Mouse (Mus musculus): ENCODE results near the gene Xiap. TPM values are rescaled to one million over a fixed set of nuclear protein-coding genes. Genes with fewer than 3 reads are reported as not detected.

Gene Xiap
- polyA plus RNA-seq, 1 experiment from 2014 or later = 10.9 TPM

DNA sequence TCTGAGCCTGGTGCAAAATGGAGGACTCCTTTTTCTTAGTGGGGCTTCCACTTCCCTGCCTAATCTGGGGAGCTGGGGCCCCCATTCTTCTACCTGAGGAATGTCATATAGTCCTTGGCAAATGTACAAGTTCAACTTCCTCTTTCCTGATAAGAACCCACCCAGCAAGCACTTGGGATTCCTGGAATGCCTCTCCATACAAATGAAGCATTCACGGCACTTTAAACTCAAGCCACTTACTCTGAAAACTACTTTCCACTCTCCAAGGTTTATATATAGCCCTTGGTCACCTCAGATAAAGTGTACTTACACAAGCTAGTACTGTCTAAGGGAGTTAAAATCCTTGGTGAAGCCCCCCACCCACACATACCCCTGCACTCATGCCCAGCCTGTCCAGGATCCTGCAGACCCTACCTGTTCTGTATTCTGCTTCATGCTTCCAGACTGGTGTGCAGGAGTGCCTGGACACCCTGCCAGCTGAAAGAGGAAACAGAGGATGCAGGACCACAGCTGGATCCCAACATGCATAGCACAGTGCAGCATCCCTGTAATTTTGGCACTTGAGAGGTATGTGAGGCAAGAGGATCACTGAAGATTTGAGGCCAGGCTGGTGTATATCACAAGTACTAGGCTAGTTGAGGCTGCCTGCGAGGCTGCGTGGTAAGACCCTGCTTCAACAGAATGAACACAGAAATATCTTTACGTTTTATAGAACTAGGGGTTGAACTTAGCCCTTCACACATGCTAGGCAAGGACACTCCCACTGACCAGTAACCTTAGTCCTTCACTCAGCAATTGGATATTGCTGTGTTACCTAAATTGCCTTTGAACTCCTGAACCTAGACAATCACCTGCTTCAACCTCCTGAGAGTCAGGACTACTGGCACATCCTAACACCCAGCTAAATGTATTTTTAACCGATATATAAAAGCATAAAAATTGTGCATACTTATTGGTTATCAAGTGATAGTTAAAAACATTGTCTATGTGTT is 8.5 kb upstream of the Xiap start:
- H3K9ac ChIP-seq = no peak overlapping the region
- 77% methylated on average over 5 of the region's 5 CpGs for WGBS
- no peak overlapping the region for H3K4me2 ChIP-seq
- H3K9me3 ChIP-seq = no peaks in the 10 kb centered on the region
- H3K27ac ChIP-seq = no peak overlapping the region
- no peaks in the 10 kb centered on the region for H3K4me1 ChIP-seq (replicated peaks)
- ATAC-seq (ENCODE audit: low FRiP score) = no peak
- no peak overlapping the region for H3K4me3 ChIP-seq
- H3K36me3 ChIP-seq = no peaks in the 10 kb centered on the region
- H3K27me3 ChIP-seq = no peaks in the 10 kb centered on the region

DNA sequence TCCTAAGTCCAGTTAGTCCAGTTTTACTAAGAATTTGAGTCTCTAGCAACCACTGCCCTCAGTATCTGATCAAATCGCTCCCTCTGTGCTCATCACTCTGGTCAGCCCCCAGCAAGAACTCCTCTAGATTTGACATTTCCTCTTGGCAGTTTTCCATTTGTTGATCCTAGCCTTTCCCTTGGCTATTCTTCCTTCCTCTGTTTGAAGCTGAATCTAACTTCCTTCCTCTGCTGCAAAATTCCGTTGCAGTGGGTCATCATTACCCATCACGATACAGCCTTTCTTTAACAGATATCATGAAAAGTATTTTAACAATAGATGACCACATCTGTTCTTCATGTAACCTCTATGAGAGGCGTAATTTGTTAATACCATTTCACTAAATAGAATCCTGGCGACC is 2.5 kb upstream of the Xiap start:
- Histone ChIP-seq H3K36me3 (no peaks in the 10 kb centered on the region), H3K27me3 (no peaks in the 10 kb centered on the region)
- ATAC-seq (ENCODE audit: low FRiP score) = no peak

DNA sequence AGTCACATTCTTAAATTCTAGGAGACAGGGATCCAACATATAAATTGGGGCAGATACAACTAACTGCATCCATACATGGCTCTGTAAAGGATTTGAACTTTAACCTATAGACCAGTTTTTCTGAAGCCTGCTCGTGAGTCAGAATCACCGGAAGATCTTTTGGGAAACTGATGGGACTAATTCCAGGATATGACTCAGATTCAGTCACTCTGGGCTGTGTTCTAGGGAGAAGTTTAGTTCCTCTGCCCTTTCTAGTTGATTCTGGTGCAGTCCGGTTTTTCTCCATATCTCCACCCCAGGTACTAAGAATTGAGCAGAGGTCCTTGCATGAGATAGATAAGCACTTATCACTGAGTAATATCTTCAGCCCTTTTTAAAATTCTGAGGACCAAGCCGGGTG is 1.6 kb upstream of the Xiap start:
- Histone ChIP-seq H3K4me1 (replicated peaks) (no peaks in the 10 kb centered on the region), H3K9me3 (no peaks in the 10 kb centered on the region), H3K27ac (no peak overlapping the region), H3K4me3 (no peak overlapping the region), H3K36me3 (no peaks in the 10 kb centered on the region), H3K27me3 (no peaks in the 10 kb centered on the region), H3K4me2 (no peak overlapping the region), H3K9ac (no peak overlapping the region)
- WGBS = 89% methylated on average over 4 of the region's 4 CpGs
- no peak for ATAC-seq (ENCODE audit: low FRiP score)

More for the DNA sequence above, 2.5 kb upstream of the Xiap start:
- H3K4me2 ChIP-seq = no peak overlapping the region
- H3K4me1 ChIP-seq (replicated peaks) = no peaks in the 10 kb centered on the region
- WGBS = 84% methylated on average over 5 of the region's 5 CpGs
- H3K9me3 ChIP-seq = no peaks in the 10 kb centered on the region
- H3K27ac ChIP-seq = no peak overlapping the region
- H3K4me3 ChIP-seq = no peak overlapping the region
- H3K9ac ChIP-seq = no peak overlapping the region

DNA sequence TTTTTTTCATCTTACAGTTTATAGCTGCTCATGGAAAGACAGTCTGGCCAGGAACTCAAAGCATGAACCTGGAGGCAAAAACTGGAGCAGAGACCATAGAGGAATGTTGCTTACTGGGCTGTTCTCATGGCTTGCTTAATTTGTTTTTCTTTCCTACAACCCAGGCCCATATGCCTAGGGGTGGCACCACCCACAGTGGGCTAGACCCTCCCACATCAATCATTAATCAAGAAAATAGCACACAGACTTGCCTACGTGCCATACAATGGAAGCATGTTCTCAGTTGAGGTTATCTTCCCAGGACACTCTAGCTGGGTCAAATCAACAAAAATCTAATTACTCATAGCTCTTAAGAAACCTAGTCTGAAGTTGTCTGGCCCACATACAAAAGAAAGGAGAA is 4.1 kb downstream of the Xiap start:
- Histone ChIP-seq H3K27me3 (no peaks in the 10 kb centered on the region), H3K4me1 (replicated peaks) (no peaks in the 10 kb centered on the region), H3K4me3 (no peak overlapping the region), H3K9me3 (no peaks in the 10 kb centered on the region), H3K4me2 (no peak overlapping the region), H3K36me3 (no peaks in the 10 kb centered on the region), H3K9ac (no peak overlapping the region), H3K27ac (no peak overlapping the region)
- no peak for ATAC-seq (ENCODE audit: low FRiP score)
- 59% methylated on average over 1 of the region's 1 CpGs for WGBS

DNA sequence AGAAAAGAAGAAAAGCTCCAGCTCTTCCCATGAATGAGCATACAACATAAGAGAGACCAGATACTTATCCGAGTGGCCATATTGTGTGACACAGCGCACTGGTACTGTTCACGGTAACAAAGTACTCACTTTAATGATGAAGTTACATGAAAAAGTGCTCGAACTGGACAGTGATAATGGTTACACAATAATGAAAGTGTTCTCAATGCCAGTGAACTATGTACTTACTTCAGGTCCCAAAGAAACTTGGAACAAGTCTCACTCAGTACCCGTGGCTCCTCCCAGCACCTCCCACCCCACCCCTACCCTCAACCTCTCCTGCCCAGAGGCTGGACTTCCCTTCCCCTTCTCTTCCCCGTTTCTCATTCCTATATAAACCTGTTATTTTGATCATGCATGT is 5.6 kb downstream of the Xiap start:
- no peak overlapping the region for H3K9ac ChIP-seq
- no peak overlapping the region for H3K4me2 ChIP-seq
- H3K4me3 ChIP-seq = no peak overlapping the region
- no peaks in the 10 kb centered on the region for H3K36me3 ChIP-seq
- no peak for ATAC-seq (ENCODE audit: low FRiP score)
- no peaks in the 10 kb centered on the region for H3K9me3 ChIP-seq
- no peaks in the 10 kb centered on the region for H3K27me3 ChIP-seq
- 85% methylated on average over 6 of the region's 6 CpGs for WGBS
- no peak overlapping the region for H3K27ac ChIP-seq
- no peaks in the 10 kb centered on the region for H3K4me1 ChIP-seq (replicated peaks)

DNA sequence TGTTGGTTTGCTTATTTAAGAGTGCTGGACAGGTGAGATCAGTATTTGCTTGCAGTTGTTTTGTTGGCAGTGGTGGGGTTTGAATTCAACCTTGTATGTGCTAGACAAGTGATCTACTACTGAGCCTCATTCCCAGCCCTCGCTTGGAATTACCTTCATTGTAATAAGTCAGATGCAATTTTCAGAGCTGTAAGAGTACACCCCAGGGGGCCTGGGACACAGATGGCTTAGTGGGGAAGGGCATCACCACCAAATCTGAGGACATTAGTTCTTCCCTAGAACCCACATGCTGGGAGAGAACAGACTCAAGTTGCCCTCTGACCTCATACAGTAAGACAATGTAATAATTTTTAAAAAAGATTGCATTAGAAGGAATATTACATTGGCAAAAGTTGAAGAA is 7.3 kb downstream of the Xiap start:
- WGBS = 52% methylated on average over 1 of the region's 1 CpGs
- no peak for ATAC-seq (ENCODE audit: low FRiP score)
- H3K4me2 ChIP-seq = no peak overlapping the region

DNA sequence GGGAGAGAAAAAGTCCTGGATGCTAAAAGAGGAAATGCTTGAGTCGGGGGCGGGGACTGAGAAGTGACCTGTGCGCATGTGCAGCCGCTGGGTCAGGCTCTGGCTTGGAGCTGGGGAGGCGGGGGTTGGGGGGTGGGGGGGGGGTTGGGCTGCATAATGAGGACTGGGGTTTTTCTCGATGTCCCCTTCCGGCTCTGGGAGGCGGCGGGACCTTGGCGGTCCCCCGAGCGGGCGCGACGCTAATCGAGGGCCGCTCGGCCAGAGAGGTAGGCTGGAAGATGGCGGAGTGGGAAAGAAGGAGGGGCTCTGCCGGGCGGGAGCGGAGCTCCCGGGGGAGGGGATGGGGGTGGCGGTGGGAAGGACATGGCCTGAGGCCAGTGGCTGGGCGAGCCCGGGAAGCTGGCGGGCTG is 8.3 kb downstream of the Xiap start:
- H3K9me3 ChIP-seq = no peaks in the 10 kb centered on the region
- H3K4me3 ChIP-seq = peak overlapping the region; percentile 45
- ATAC-seq (ENCODE audit: low FRiP score) = peak; percentile 85
- H3K4me1 ChIP-seq (replicated peaks) = peaks cover 7% of the 10 kb centered on the region
- H3K27ac ChIP-seq = peak overlapping the region; percentile 93
- H3K4me2 ChIP-seq = peak overlapping the region; percentile 44
- 26% methylated on average over 22 of the region's 27 CpGs for WGBS
- H3K27me3 ChIP-seq = no peaks in the 10 kb centered on the region
- H3K36me3 ChIP-seq = no peaks in the 10 kb centered on the region
- H3K9ac ChIP-seq = peak overlapping the region; percentile 70

More for the DNA sequence above, 7.3 kb downstream of the Xiap start:
- H3K27ac ChIP-seq = no peak overlapping the region
- no peak overlapping the region for H3K4me3 ChIP-seq
- no peaks in the 10 kb centered on the region for H3K9me3 ChIP-seq
- H3K27me3 ChIP-seq = no peaks in the 10 kb centered on the region
- no peak overlapping the region for H3K9ac ChIP-seq
- no peaks in the 10 kb centered on the region for H3K36me3 ChIP-seq
- H3K4me1 ChIP-seq (replicated peaks) = peaks cover 7% of the 10 kb centered on the region

DNA sequence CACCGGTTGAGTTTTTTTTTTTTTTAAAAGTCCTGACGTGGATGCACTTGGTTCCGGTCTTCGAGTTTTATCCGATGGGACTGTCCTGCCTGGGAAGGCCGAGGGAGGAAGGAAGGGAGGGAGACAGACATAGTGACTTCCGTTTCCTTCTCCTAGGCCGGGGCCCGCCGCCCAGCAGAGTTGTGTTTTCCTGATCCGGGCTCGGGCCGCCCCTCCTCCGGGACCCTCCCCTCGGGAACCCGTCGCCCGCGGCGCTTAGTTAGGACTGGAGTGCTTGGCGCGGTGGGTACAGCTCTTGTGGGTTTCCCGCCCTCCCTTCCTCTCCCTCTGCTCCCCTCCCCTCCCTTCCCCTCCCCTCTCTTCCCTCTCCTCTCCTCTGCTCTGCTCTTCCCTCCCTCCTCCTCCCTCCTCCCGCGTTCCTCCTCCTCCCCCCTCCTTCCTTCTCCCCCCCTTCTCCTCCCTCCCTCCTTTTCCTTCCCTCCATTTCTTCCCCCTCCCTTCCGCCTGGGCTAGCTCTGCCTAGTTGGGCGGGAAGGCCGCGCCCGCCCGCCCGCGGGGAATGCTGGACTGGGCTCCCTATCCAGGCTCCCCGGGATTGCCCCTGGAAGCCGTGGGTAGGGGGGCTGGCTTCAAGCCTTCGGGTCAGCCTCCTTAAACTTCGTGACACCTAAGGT is 8.9 kb downstream of the Xiap start:
- H3K4me2 ChIP-seq = peak overlapping the region; percentile 49

DNA sequence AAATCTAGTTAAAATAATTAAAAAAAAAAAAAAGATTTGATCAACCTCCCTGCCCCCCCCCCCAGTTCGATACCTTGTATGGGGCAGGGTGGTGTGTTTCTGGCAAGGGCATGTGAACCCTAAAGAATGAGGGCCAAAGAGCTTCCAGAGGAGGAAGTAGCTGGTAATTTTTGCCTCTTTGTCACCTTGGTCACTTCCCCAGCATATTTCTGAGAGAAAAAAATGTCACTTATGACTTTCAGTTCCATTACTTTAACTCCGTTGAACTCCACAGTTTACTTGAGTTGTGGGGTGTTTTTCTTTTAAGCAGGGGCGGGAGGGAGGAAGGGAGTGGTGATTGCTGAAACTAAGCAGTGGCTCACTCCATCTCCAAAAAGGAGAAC is 9.4 kb downstream of the Xiap start:
- Histone ChIP-seq H3K36me3 (no peaks in the 10 kb centered on the region), H3K4me1 (replicated peaks) (peaks cover 7% of the 10 kb centered on the region), H3K9ac (peak overlapping the region; percentile 56), H3K27ac (peak overlapping the region; percentile 86), H3K27me3 (no peaks in the 10 kb centered on the region), H3K4me3 (peak overlapping the region; percentile 45), H3K4me2 (peak overlapping the region; percentile 49), H3K9me3 (no peaks in the 10 kb centered on the region)
- 16% methylated on average over 3 of the region's 3 CpGs for WGBS
- ATAC-seq (ENCODE audit: low FRiP score) = peak; percentile 11; the same call in 1 of the 2 replicates

More for the DNA sequence above, 8.9 kb downstream of the Xiap start:
- Histone ChIP-seq H3K27me3 (no peaks in the 10 kb centered on the region), H3K9me3 (no peaks in the 10 kb centered on the region), H3K36me3 (no peaks in the 10 kb centered on the region), H3K4me3 (peak overlapping the region; percentile 45), H3K9ac (peak overlapping the region; percentile 70), H3K27ac (peak overlapping the region; percentile 93), H3K4me1 (replicated peaks) (peaks cover 7% of the 10 kb centered on the region)
- WGBS = 6% methylated on average over 17 of the region's 37 CpGs
- peak; percentile 90 for ATAC-seq (ENCODE audit: low FRiP score)

DNA sequence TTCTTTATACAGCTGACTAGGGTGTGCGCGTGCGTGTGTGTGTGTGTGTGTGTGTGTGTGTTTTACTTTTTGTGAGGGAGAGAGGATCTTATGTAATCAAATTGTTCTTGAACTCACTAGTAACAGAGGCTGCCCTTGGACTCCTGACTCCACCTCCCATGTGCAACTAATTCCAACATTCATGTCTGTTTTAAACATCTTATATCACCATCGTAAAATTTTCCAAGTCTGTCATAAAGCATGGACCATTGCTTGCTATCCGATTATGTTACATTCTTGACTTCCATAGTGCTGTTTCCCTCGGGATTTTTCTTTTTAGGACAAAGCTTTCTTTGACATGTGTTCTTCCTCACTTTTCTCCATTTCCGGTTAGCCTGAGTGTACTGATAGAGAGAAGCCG is 28.3 kb downstream of the Xiap start:
- no peak for ATAC-seq (ENCODE audit: low FRiP score)
- Histone ChIP-seq H3K27ac (no peak overlapping the region), H3K4me3 (no peak overlapping the region), H3K36me3 (no peaks in the 10 kb centered on the region), H3K4me2 (no peak overlapping the region), H3K27me3 (no peaks in the 10 kb centered on the region), H3K4me1 (replicated peaks) (no peaks in the 10 kb centered on the region), H3K9ac (no peak overlapping the region), H3K9me3 (no peaks in the 10 kb centered on the region)
- 91% methylated on average over 8 of the region's 8 CpGs for WGBS

DNA sequence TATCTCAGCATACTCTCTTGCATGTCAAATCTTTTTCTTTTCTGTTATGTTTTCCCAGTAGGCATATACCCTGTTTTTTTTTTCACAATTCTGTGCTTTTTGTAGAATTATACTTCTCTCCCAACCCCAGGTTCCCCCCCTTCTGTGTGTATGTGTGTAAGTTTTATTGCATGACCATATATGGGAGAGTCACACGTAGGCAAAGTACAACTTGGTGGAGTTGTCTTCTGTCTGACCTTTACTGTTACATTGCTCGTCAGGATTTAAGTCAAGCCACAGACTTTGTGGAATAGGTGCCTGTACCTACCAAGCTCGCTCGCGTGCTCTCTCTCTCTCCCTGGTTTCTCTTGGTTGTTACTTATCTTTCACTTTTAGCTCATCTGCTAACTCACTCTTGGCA is 28.7 kb downstream of the Xiap start:
- Histone ChIP-seq H3K27me3 (no peaks in the 10 kb centered on the region), H3K27ac (no peak overlapping the region), H3K36me3 (no peaks in the 10 kb centered on the region), H3K4me2 (no peak overlapping the region), H3K4me1 (replicated peaks) (no peaks in the 10 kb centered on the region), H3K9ac (no peak overlapping the region), H3K4me3 (no peak overlapping the region), H3K9me3 (no peaks in the 10 kb centered on the region)
- WGBS = 88% methylated on average over 5 of the region's 5 CpGs
- no peak for ATAC-seq (ENCODE audit: low FRiP score)

DNA sequence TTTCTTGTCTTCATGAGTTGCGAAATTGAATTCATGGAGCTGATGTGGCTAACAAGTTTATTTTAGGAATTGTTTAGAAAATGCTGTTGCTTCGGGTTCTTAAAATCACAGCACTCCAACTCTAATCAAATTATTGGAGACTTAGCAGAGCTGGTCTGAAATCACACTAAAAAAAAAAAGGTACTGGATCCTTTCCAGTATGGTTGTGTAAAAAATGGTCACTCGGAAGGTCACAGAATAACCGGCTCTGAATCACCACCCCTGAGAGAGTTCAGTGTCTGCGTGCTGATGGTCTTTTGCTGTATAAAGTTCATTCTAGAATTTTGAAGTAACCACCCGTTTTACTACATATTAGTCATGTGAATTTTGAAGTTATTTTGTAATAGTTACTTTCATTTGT is 47.7 kb downstream of the Xiap start:
- no peaks in the 10 kb centered on the region for H3K9me3 ChIP-seq
- WGBS = 89% methylated on average over 6 of the region's 6 CpGs
- H3K27me3 ChIP-seq = no peaks in the 10 kb centered on the region
- no peak overlapping the region for H3K27ac ChIP-seq
- H3K4me1 ChIP-seq (replicated peaks) = no peaks in the 10 kb centered on the region
- no peak for ATAC-seq (ENCODE audit: low FRiP score)
- H3K36me3 ChIP-seq = peaks cover 23% of the 10 kb centered on the region
- H3K4me2 ChIP-seq = no peak overlapping the region
- no peak overlapping the region for H3K9ac ChIP-seq
- H3K4me3 ChIP-seq = no peak overlapping the region

Measured in hindbrain, embryonic 13.5 days (tissue).